Mouse (Mus musculus): ENCODE measurements around the gene Pibf1. TPM values are rescaled to one million over a fixed set of nuclear protein-coding genes. Genes with fewer than 3 reads are reported as not detected.

The Pibf1 gene
- polyA plus RNA-seq, 1 experiment: 2.5 TPM

GRCm38 (mm10) chr14:99278763-99279486 is 179.7 kb downstream of the Pibf1 start:
- H3K4me2 ChIP-seq (ENCODE audit: low read depth): no peak overlapping the region
- TF ChIP-seq POLR2AphosphoS2 (IDR thresholded peaks at IDR 0.05; ENCODE audit: insufficient read length, low read depth) (no peak), CEBPB (IDR thresholded peaks at IDR 0.05; ENCODE audit: insufficient read depth, poor library complexity, severe bottlenecking) (no peak), TCF12 (IDR thresholded peaks at IDR 0.05; ENCODE audit: insufficient read depth, poor library complexity, severe bottlenecking) (no peak), TCF3 (IDR thresholded peaks at IDR 0.05; ENCODE audit: insufficient read length, low read depth) (no peak), E2F4 (IDR thresholded peaks at IDR 0.05; ENCODE audit: insufficient read depth) (no peak)
- H3ac ChIP-seq (ENCODE audit: control insufficient read depth, insufficient read length): no peak overlapping the region
- H3K27me3 ChIP-seq (ENCODE audit: control insufficient read depth, insufficient read depth, insufficient read length): no peaks in the 10 kb centered on the region
- no peaks in the 10 kb centered on the region for H3K79me2 ChIP-seq (ENCODE audit: control insufficient read depth, insufficient read depth)
- H3K36me3 ChIP-seq (ENCODE audit: control insufficient read depth, insufficient read depth): no peaks in the 10 kb centered on the region
- no peak overlapping the region for H3K4me3 ChIP-seq

DNA sequence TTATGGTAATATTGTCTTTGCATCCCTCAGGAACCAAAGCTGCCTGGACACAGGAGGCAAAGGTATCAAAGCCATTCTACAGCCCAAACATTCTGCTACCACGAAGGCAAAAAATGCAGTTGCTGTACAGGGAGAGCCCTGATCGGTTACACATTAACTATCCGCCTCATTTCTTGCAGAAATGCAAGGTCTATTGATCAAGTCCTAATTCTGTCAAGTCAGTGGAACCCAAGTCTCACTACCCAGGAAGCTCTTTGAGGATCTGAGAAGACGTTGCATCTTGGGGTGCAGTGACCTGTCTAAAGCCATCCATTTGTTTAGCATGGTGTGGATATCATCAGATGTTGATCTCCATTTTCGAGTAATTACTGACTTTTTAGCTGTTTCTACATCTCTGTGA is 181.2 kb downstream of the Pibf1 start:
- H3K79me2 ChIP-seq (ENCODE audit: control insufficient read depth, insufficient read depth): no peaks in the 10 kb centered on the region
- TF ChIP-seq POLR2A (IDR thresholded peaks at IDR 0.05; ENCODE audit: insufficient read length, low read depth) (no peak), SRF (IDR thresholded peaks at IDR 0.05; ENCODE audit: control insufficient read depth, insufficient read length, low read depth) (no peak), CEBPB (IDR thresholded peaks at IDR 0.05; ENCODE audit: insufficient read depth, poor library complexity, severe bottlenecking) (no peak), POLR2AphosphoS2 (IDR thresholded peaks at IDR 0.05; ENCODE audit: insufficient read length, low read depth) (no peak), MYOD1 (IDR thresholded peaks at IDR 0.05; ENCODE audit: control insufficient read depth in 1 of 3, insufficient read length in 2 of 3, low read depth in 2 of 3) (no peak), E2F4 (IDR thresholded peaks at IDR 0.05; ENCODE audit: insufficient read depth) (no peak)
- H3K36me3 ChIP-seq (ENCODE audit: control insufficient read depth, insufficient read depth): no peaks in the 10 kb centered on the region
- H3K4me2 ChIP-seq (ENCODE audit: low read depth): no peak overlapping the region
- no peak overlapping the region for H3K4me3 ChIP-seq
- no peak overlapping the region for H3ac ChIP-seq (ENCODE audit: control insufficient read depth, insufficient read length)
- no peaks in the 10 kb centered on the region for H3K27me3 ChIP-seq (ENCODE audit: control insufficient read depth, insufficient read depth, insufficient read length)

DNA sequence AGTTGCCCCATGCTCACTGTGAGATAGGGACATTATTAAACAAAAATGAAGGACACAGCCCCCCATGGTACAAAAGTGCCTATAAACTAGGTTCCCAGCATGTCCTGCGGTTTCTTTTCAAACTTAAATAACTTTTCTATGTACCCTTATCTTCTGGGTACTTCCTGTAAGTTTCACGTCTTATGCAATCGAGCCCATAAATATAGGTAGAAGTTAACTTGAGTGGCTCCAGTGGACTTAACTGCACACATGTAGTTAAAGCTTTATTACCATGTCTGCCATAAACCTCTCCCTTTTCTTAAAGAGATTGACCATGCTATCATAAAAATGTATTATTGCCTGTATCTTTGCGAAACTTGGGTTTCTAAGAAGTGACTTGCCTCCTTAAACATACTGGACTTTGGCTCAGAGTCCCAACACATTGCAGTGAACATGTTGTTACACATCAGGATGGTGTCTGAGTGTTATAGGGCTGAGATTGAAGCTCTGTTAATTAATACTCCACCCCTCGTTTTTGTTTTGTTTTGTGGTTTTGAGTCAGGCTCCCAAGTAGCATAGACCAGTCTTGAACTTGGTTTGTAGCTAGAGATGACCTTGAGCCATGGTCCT is 181.7 kb downstream of the Pibf1 start:
- Histone ChIP-seq H3K4me3 (no peak overlapping the region), H3K4me2 (ENCODE audit: low read depth) (no peak overlapping the region), H3K79me2 (ENCODE audit: control insufficient read depth, insufficient read depth) (no peaks in the 10 kb centered on the region), H3K27me3 (ENCODE audit: control insufficient read depth, insufficient read depth, insufficient read length) (no peaks in the 10 kb centered on the region), H3ac (ENCODE audit: control insufficient read depth, insufficient read length) (no peak overlapping the region), H3K36me3 (ENCODE audit: control insufficient read depth, insufficient read depth) (no peaks in the 10 kb centered on the region)
- TF ChIP-seq TCF3 (IDR thresholded peaks at IDR 0.05; ENCODE audit: insufficient read length, low read depth): no peak
- no peak for TF ChIP-seq E2F4 (IDR thresholded peaks at IDR 0.05; ENCODE audit: insufficient read depth)
- TF ChIP-seq TCF12 (IDR thresholded peaks at IDR 0.05; ENCODE audit: insufficient read depth, poor library complexity, severe bottlenecking): no peak
- no peak for TF ChIP-seq MYOG (IDR thresholded peaks at IDR 0.05; ENCODE audit: control insufficient read depth in 1 of 3, insufficient read depth in 1 of 3, insufficient read length in 2 of 3, low read depth in 2 of 3)
- TF ChIP-seq POLR2A (IDR thresholded peaks at IDR 0.05; ENCODE audit: insufficient read length, low read depth): no peak
- TF ChIP-seq REST (IDR thresholded peaks at IDR 0.05; ENCODE audit: insufficient read depth, insufficient read length): no peak
- TF ChIP-seq POLR2AphosphoS2 (IDR thresholded peaks at IDR 0.05; ENCODE audit: insufficient read length, low read depth): no peak
- TF ChIP-seq MAX (IDR thresholded peaks at IDR 0.05; ENCODE audit: low read depth): no peak
- TF ChIP-seq CEBPB (IDR thresholded peaks at IDR 0.05; ENCODE audit: insufficient read depth, poor library complexity, severe bottlenecking): no peak
- TF ChIP-seq SRF (IDR thresholded peaks at IDR 0.05; ENCODE audit: control insufficient read depth, insufficient read length, low read depth): no peak
- TF ChIP-seq MYOD1 (IDR thresholded peaks at IDR 0.05; ENCODE audit: control insufficient read depth in 1 of 3, insufficient read length in 2 of 3, low read depth in 2 of 3): no peak
- TF ChIP-seq USF1 (IDR thresholded peaks at IDR 0.05; ENCODE audit: low read depth): no peak

DNA sequence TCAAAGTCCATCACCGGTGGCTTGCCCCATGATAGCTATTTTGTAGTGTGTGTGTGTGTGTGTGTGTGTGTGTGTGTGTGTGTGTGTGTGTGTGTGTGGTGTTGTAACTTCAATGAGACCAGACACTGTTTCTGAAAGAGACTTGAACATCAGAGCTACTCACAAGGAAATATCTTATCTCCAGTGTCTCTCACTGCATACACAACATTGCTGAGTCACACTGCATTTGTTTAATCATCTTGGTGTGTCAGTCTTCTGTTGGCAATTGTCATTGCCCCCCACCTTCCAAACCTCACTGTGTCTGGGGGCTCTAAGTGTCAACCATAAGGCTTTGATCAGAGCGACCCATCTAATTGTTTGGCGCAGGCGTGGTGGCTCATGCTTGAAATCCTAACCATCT is 186.3 kb downstream of the Pibf1 start:
- Histone ChIP-seq H3K36me3 (ENCODE audit: control insufficient read depth, insufficient read depth) (no peaks in the 10 kb centered on the region), H3K4me2 (ENCODE audit: low read depth) (no peak overlapping the region), H3K27me3 (ENCODE audit: control insufficient read depth, insufficient read depth, insufficient read length) (no peaks in the 10 kb centered on the region), H3K79me2 (ENCODE audit: control insufficient read depth, insufficient read depth) (no peaks in the 10 kb centered on the region), H3K4me3 (no peak overlapping the region), H3ac (ENCODE audit: control insufficient read depth, insufficient read length) (no peak overlapping the region)
- no peak for TF ChIP-seq TCF3 (IDR thresholded peaks at IDR 0.05; ENCODE audit: insufficient read length, low read depth)
- TF ChIP-seq E2F4 (IDR thresholded peaks at IDR 0.05; ENCODE audit: insufficient read depth): no peak
- no peak for TF ChIP-seq TCF12 (IDR thresholded peaks at IDR 0.05; ENCODE audit: insufficient read depth, poor library complexity, severe bottlenecking)
- TF ChIP-seq MYOG (IDR thresholded peaks at IDR 0.05; ENCODE audit: control insufficient read depth in 1 of 3, insufficient read depth in 1 of 3, insufficient read length in 2 of 3, low read depth in 2 of 3): no peak
- TF ChIP-seq CEBPB (IDR thresholded peaks at IDR 0.05; ENCODE audit: insufficient read depth, poor library complexity, severe bottlenecking): no peak
- no peak for TF ChIP-seq USF1 (IDR thresholded peaks at IDR 0.05; ENCODE audit: low read depth)
- no peak for TF ChIP-seq POLR2AphosphoS2 (IDR thresholded peaks at IDR 0.05; ENCODE audit: insufficient read length, low read depth)
- TF ChIP-seq POLR2A (IDR thresholded peaks at IDR 0.05; ENCODE audit: insufficient read length, low read depth): no peak
- TF ChIP-seq MAX (IDR thresholded peaks at IDR 0.05; ENCODE audit: low read depth): no peak

- H3K4me3 ChIP-seq: no peak overlapping the region
- H3K79me2 ChIP-seq (ENCODE audit: control insufficient read depth, insufficient read depth): no peaks in the 10 kb centered on the region
- no peaks in the 10 kb centered on the region for H3K27me3 ChIP-seq (ENCODE audit: control insufficient read depth, insufficient read depth, insufficient read length)
- no peak for TF ChIP-seq POLR2AphosphoS2 (IDR thresholded peaks at IDR 0.05; ENCODE audit: insufficient read length, low read depth)
- TF ChIP-seq SRF (IDR thresholded peaks at IDR 0.05; ENCODE audit: control insufficient read depth, insufficient read length, low read depth): no peak
- TF ChIP-seq MAX (IDR thresholded peaks at IDR 0.05; ENCODE audit: low read depth): no peak
- TF ChIP-seq REST (IDR thresholded peaks at IDR 0.05; ENCODE audit: insufficient read depth, insufficient read length): no peak
- no peak for TF ChIP-seq E2F4 (IDR thresholded peaks at IDR 0.05; ENCODE audit: insufficient read depth)
- no peak for TF ChIP-seq MYOD1 (IDR thresholded peaks at IDR 0.05; ENCODE audit: control insufficient read depth in 1 of 3, insufficient read length in 2 of 3, low read depth in 2 of 3)
- no peak for TF ChIP-seq CEBPB (IDR thresholded peaks at IDR 0.05; ENCODE audit: insufficient read depth, poor library complexity, severe bottlenecking)
- no peak for TF ChIP-seq POLR2A (IDR thresholded peaks at IDR 0.05; ENCODE audit: insufficient read length, low read depth)
- TF ChIP-seq TCF12 (IDR thresholded peaks at IDR 0.05; ENCODE audit: insufficient read depth, poor library complexity, severe bottlenecking): no peak
- TF ChIP-seq MYOG (IDR thresholded peaks at IDR 0.05; ENCODE audit: control insufficient read depth in 1 of 3, insufficient read depth in 1 of 3, insufficient read length in 2 of 3, low read depth in 2 of 3): no peak
- TF ChIP-seq USF1 (IDR thresholded peaks at IDR 0.05; ENCODE audit: low read depth): no peak
- TF ChIP-seq TCF3 (IDR thresholded peaks at IDR 0.05; ENCODE audit: insufficient read length, low read depth): no peak
- no peak overlapping the region for H3K4me2 ChIP-seq (ENCODE audit: low read depth)
- H3ac ChIP-seq (ENCODE audit: control insufficient read depth, insufficient read length): no peak overlapping the region
- no peaks in the 10 kb centered on the region for H3K36me3 ChIP-seq (ENCODE audit: control insufficient read depth, insufficient read depth)
Observed at GRCm38 (mm10) chr14:99292176-99292575, 193.0 kb downstream of the Pibf1 start.

Measured in myocyte (in vitro differentiated cells).